Mouse (Mus musculus) gastrocnemius, postnatal 14 days (tissue): ENCODE measurements around the gene Arl5c. TPM values are rescaled to one million over a fixed set of nuclear protein-coding genes. Genes with fewer than 3 reads are reported as not detected.
A peak's percentile ranks its signal among the peaks of the same experiment; 100 is the strongest.

Experiments used
- DNase-seq: peaks from one replicate; pipeline ENCODE4 v3.0.0; 2021; ENCODE audit warnings: mixed read lengths
- intact Hi-C: fragments of 180-260 bp; cut with DNase I; formaldehyde crosslinking; loops from one replicate; pipeline ENCODE4 v1.15.1; 2025; ENCODE audit warnings: low total_unique reads
- total RNA-seq, 2 experiments: library from RNA; stranded (reverse); gene quantifications; 2 replicates each; pipeline ENCODE4 v1.2.3; 2021

The Arl5c gene
- total RNA-seq, 2 experiments from 2014 or later, result 0.64 to 0.75 TPM

DNA sequence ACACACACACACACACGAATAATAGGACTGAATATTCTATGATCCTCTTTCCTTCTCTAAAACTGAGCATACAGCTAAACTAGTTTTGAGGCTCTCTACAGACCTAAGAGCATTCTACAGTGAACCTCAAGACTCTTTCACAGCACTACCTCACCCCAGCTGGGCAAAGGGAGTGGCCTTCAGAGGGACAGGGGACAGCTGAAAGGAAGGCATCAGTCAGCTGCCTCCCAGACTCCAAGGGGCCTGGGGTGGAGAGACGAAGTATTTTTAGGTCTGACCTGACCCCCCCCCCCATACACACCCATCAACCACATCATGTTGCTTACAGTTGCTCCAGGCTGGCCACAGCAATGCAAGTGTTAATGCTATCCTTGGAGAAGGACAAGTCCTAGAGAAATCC is 25.1 kb upstream of the Arl5c start:
- intact Hi-C loops, result no loop called here
- DNase-seq, result peak; percentile 25

DNA sequence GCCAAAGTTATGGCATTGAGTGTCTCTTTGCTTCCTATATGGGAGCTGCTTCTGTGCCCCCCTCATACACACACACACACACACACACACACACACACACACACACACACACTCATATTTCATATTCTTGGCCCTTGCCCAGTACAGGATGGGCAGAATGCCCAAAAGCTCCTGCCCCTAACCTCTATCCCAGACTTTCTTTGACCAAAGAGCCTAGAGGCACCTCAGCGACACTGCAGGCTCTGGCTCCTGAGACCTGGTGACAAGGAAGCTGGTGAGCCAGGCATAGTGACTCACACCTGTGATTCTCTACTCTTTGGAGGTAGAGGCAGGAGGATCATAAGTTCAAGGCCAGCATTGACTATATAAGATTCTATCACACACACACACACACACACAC is 24.7 kb upstream of the Arl5c start:
- intact Hi-C loops, result no loop called here
- no peak for DNase-seq

DNA sequence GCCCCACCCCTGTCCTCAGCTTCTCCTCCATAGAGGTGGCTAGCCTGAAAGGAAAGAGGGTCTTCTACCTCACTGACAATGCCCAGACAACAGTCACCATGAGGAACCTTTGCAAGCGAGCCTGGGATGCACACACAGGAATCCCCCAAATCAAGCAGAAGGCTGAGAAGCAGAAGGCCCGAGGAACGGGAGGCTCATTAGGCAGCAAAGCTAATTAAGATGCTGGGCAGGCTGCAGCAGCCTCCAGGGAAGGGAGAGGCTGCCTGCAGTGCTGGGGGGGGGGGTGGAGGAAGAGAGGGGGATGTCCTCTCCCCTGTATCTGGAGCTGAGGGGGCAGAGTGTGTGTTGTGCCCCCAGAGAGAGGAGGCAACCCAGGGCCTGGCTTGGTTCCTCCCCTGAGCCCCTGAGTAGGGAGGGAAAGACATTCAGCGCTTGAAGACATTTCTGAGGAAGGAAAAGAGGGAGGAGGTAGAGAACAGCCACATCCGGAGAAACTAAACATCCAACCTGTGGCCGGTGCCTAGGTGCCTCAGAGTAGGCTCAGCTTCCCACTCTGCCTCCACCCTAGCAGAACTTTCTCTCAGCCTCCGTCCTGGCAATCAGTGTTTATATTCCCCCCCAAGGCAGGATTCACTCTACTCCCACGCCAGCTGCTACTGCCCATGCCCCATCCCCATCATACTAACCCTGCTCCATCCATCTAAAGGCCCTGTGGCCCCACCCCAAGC is 24.1 kb upstream of the Arl5c start:
- no peak for DNase-seq
- intact Hi-C loops, result no loop called here

DNA sequence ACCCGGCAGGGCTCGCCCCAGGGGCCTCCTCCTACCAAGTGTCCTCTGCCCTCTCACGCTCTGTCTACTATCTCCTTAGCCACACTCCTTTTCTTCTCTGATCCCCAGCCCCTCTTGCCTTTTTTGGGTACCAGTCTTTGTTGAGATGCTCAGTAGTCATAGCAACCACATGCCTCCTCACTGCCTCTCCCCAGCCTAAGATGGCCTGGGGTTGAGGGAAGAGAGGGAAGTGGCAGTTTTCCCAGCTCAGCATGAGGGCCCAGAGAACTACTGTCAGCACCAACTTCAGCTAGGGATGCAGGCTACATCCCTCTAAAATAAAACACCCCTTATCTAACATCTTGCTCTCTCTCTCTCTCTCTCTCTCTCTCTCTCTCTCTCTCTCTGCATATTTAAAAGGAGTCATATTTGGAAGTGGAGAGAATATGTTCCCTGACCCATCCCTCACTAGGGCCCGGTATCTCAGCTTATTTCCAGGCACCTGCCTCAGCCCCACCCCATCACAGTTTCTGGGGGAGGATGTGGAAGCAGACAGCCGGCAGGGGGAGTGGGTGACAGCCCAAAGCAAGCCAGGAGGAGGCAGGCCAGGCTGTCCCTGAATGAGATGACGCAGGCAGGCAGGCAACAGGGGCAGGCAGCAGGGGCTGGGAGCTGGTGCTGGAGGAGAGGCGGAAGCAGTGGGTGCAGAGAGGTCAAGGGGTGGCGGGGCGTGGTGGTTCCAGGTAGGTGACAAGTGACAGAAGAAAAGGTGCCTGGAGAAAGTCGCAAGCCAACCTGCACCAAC is 23.1 kb upstream of the Arl5c start:
- DNase-seq, result peak; percentile 40
- intact Hi-C loops, result no loop called here

- intact Hi-C loops, result no loop called here
- DNase-seq, result peak; percentile 55
These were observed 22.2 kb upstream of the Arl5c start for GRCm38 (mm10) chr11:98018222-98018621.

GRCm38 (mm10) chr11:98016824-98017223 is 20.8 kb upstream of the Arl5c start:
- peak; percentile 65 for DNase-seq
- intact Hi-C loops, result no loop called here

GRCm38 (mm10) chr11:98016177-98016576 is 20.2 kb upstream of the Arl5c start:
- DNase-seq, result no peak
- intact Hi-C loops, result no loop called here

DNA sequence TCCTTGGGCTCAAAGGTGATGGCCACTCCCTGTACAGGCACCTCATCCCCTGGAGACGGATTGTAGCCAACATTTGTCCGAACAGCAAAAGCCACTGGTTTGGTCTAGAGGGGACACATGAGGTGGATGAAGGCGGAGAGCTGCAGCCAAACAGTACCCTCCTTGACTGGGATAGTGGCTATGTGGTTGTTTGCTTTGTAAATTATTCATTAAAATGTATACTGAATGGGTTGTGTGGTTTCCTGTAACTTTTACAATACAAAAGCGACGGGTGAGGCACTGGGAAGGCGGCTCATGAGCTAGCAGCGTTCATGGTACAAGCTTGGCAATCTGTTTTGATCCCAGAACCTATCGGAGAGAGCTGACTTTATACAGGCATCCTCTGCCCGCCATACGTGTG is 16.9 kb upstream of the Arl5c start:
- intact Hi-C loops, result no loop called here
- no peak for DNase-seq

GRCm38 (mm10) chr11:98011716-98012115 is 15.7 kb upstream of the Arl5c start:
- intact Hi-C loops, result no loop called here
- DNase-seq, result no peak

DNA sequence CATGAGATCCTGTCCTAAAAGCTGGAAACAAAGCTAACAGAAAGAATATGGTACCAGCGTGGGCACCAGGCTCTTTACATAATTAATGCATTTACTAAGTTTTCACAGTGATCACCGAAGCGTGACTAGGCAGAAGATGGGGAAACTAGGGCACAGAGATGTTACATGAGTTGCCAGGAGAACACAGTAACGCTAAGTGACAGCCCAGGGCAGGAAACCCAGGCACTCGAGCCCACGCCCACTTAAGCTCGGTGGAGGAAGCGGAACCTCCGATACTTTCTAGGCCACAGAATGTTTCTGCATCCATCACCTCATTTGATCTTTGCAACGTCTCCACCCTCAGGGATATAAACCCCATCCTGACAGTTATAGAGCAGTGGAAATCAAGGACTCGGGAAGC is 12.1 kb upstream of the Arl5c start:
- no peak for DNase-seq
- intact Hi-C loops, result no loop called here

GRCm38 (mm10) chr11:98005686-98006085 is 9.7 kb upstream of the Arl5c start:
- DNase-seq, result peak; percentile 70
- intact Hi-C loops, result no loop called here

GRCm38 (mm10) chr11:98005076-98005475 is 9.1 kb upstream of the Arl5c start:
- intact Hi-C loops, result no loop called here
- no peak for DNase-seq

GRCm38 (mm10) chr11:98004161-98004560 is 8.2 kb upstream of the Arl5c start:
- intact Hi-C loops, result no loop called here
- DNase-seq, result no peak

DNA sequence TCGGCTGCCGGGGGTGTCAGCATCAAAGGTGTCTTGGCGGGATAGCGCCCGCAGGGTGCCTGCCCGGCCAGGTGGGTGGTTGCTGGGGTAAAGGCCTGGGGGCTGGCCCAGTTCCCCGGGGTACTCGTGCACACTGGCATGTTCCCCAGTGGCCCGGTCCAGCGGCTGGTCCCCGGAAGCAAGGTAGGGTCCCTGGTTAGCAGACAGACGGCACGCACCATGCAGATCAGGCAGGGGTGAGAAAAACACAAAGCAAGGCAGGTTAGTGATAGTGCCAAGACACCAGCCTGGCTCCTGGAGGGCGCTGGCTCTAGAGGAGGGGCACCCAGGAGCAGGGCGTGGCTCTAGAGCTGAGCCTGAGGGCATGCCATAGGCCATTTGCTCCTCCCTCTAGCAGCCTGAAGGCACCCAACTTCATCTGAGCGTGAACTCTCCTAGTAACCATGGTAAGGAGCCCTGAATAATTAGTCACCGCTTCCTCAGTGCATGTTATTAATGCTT is 7.2 kb upstream of the Arl5c start:
- DNase-seq, result no peak
- intact Hi-C loops, result no loop called here

- peak; percentile 84 for DNase-seq
- intact Hi-C loops, result no loop called here
These were observed 6.6 kb upstream of the Arl5c start for GRCm38 (mm10) chr11:98002627-98003026.

DNA sequence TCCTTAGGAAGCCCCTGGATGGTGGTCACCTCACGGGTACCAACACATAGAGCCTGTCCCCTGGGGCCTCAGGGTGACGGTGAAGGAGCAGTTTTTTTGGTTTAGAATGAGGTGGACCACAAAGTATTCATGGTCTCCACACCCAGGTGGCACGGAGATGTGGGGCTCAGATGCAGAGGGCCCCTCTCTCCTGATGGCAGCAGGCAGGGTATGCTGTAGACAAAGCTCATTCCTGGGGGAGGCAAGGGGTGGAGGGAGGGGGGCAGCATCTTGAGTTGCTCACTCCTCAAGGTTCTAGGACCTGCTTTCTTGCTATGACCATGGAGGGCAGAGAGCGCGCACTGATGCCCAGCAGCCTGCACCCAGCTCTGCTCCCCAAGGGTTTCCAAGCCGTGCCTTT is 6.0 kb upstream of the Arl5c start:
- intact Hi-C loops, result no loop called here
- no peak for DNase-seq

- intact Hi-C loops, result no loop called here
- no peak for DNase-seq
These were observed 5.4 kb upstream of the Arl5c start for GRCm38 (mm10) chr11:98001351-98001824.

GRCm38 (mm10) chr11:98000378-98001140 is 4.6 kb upstream of the Arl5c start:
- DNase-seq, result no peak
- intact Hi-C loops, result no loop called here

DNA sequence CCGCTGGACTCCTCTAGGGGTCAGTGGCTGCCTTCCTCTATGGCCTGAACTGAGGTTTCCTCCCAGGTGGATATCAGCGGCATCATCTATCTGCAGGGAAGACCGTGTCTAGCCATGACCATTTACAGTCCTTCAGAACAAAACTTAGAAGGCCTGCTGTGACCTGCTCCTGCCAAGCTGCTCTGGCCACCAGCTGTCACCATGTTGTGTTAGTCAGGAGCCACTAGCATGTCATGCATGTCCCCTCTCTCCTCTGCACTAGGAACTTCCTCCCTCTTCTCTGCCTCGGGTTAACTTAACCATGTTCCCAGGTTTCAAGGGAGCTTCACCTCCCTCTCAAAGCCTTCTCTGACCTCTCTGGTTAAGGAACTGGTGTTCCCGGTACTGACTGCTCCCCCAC is 3.8 kb upstream of the Arl5c start:
- DNase-seq, result no peak
- intact Hi-C loops, result no loop called here
